Mouse (Mus musculus): Measurements from ENCODE around the gene Plxnb1. TPM values are rescaled to one million over a fixed set of nuclear protein-coding genes. Genes with fewer than 3 reads are reported as not detected.

Plxnb1 gene
- polyA plus RNA-seq, 1 experiment from 2014 or later, result 15.8 TPM

- no peak for ATAC-seq (ENCODE audit: insufficient number of reproducible peaks, insufficient read depth, low FRiP score, low read depth)
- 92% methylated on average over 19 of the region's 19 CpGs for WGBS
- Histone ChIP-seq H3K27ac (ENCODE audit: low read length) (peak overlapping the region; percentile 67; the same call in 1 of the 2 replicates), H3K27me3 (ENCODE audit: control insufficient read depth, insufficient read depth, low read length) (no peaks in the 10 kb centered on the region), H3K4me1 (ENCODE audit: control insufficient read depth, insufficient read depth, low read length) (peaks cover 10% of the 10 kb centered on the region; the same call in 1 of the 2 replicates), H3K4me3 (ENCODE audit: low read depth, low read length) (0 out of 2 replicates have a peak overlapping the region, but pooled peaks have one; percentile 26), H3K36me3 (ENCODE audit: control insufficient read depth, insufficient read depth, low read length) (peaks cover 32% of the 10 kb centered on the region), H3K9ac (replicated peaks; ENCODE audit: low read depth, low read length) (no peak overlapping the region), H3K4me2 (replicated peaks; ENCODE audit: low read depth, low read length) (no peak overlapping the region), H3K9me3 (ENCODE audit: control insufficient read depth, low read depth, low read length) (no peaks in the 10 kb centered on the region)
These were observed 37.0 kb upstream of the Plxnb1 start for GRCm38 (mm10) chr9:109058006-109058765.

- H3K36me3 ChIP-seq (ENCODE audit: control insufficient read depth, insufficient read depth, low read length), result peaks cover 40% of the 10 kb centered on the region
- peak within 1 kb of the TSS; percentile 26 for H3K4me3 ChIP-seq (ENCODE audit: low read depth, low read length)
- ATAC-seq (ENCODE audit: insufficient number of reproducible peaks, insufficient read depth, low FRiP score, low read depth), result peak; percentile 86
- peak within 1 kb of the TSS; percentile 33 for H3K9ac ChIP-seq (replicated peaks; ENCODE audit: low read depth, low read length)
- H3K27ac ChIP-seq (ENCODE audit: low read length), result peak within 1 kb of the TSS; percentile 81
- H3K27me3 ChIP-seq (ENCODE audit: control insufficient read depth, insufficient read depth, low read length), result no peaks in the 10 kb centered on the region
- peaks cover 10% of the 10 kb centered on the region; the same call in 1 of the 2 replicates for H3K4me1 ChIP-seq (ENCODE audit: control insufficient read depth, insufficient read depth, low read length)
- H3K4me2 ChIP-seq (replicated peaks; ENCODE audit: low read depth, low read length), result peak within 1 kb of the TSS; percentile 58
- H3K9me3 ChIP-seq (ENCODE audit: control insufficient read depth, low read depth, low read length), result no peaks in the 10 kb centered on the region
- WGBS, result 18% methylated on average over 15 of the region's 15 CpGs
These were observed 35.9 kb upstream of the Plxnb1 start, which contains the start of gene Trex1 for GRCm38 (mm10) chr9:109059136-109059903. Gene Trex1 (minus strand): TSS chr9:109059734.

GRCm38 (mm10) chr9:109060184-109060897 is 34.8 kb upstream of the Plxnb1 start:
- WGBS, result 89% methylated on average over 16 of the region's 16 CpGs
- H3K9ac ChIP-seq (replicated peaks; ENCODE audit: low read depth, low read length), result no peak overlapping the region; the same call in 1 of the 2 replicates
- H3K27me3 ChIP-seq (ENCODE audit: control insufficient read depth, insufficient read depth, low read length), result no peaks in the 10 kb centered on the region
- peaks cover 48% of the 10 kb centered on the region for H3K36me3 ChIP-seq (ENCODE audit: control insufficient read depth, insufficient read depth, low read length)
- H3K27ac ChIP-seq (ENCODE audit: low read length), result no peak overlapping the region; the same call in 1 of the 2 replicates
- no peak overlapping the region for H3K4me2 ChIP-seq (replicated peaks; ENCODE audit: low read depth, low read length)
- no peak overlapping the region for H3K4me3 ChIP-seq (ENCODE audit: low read depth, low read length)
- H3K9me3 ChIP-seq (ENCODE audit: control insufficient read depth, low read depth, low read length), result no peaks in the 10 kb centered on the region
- peaks cover 6% of the 10 kb centered on the region; the same call in 1 of the 2 replicates for H3K4me1 ChIP-seq (ENCODE audit: control insufficient read depth, insufficient read depth, low read length)
- no peak for ATAC-seq (ENCODE audit: insufficient number of reproducible peaks, insufficient read depth, low FRiP score, low read depth)

GRCm38 (mm10) chr9:109060898-109061295 is 34.3 kb upstream of the Plxnb1 start:
- Histone ChIP-seq H3K4me1 (ENCODE audit: control insufficient read depth, insufficient read depth, low read length) (peaks cover 3% of the 10 kb centered on the region; the same call in 1 of the 2 replicates), H3K9ac (replicated peaks; ENCODE audit: low read depth, low read length) (no peak overlapping the region), H3K4me2 (replicated peaks; ENCODE audit: low read depth, low read length) (no peak overlapping the region), H3K9me3 (ENCODE audit: control insufficient read depth, low read depth, low read length) (no peaks in the 10 kb centered on the region), H3K36me3 (ENCODE audit: control insufficient read depth, insufficient read depth, low read length) (peaks cover 54% of the 10 kb centered on the region), H3K4me3 (ENCODE audit: low read depth, low read length) (no peak overlapping the region), H3K27me3 (ENCODE audit: control insufficient read depth, insufficient read depth, low read length) (no peaks in the 10 kb centered on the region), H3K27ac (ENCODE audit: low read length) (no peak overlapping the region)
- ATAC-seq (ENCODE audit: insufficient number of reproducible peaks, insufficient read depth, low FRiP score, low read depth), result no peak
- WGBS, result 89% methylated on average over 5 of the region's 5 CpGs

GRCm38 (mm10) chr9:109068095-109068735 is 27.0 kb upstream of the Plxnb1 start:
- H3K27me3 ChIP-seq (ENCODE audit: control insufficient read depth, insufficient read depth, low read length), result no peaks in the 10 kb centered on the region
- no peak overlapping the region for H3K4me2 ChIP-seq (replicated peaks; ENCODE audit: low read depth, low read length)
- H3K9me3 ChIP-seq (ENCODE audit: control insufficient read depth, low read depth, low read length), result no peaks in the 10 kb centered on the region
- 98% methylated on average over 3 of the region's 3 CpGs for WGBS
- no peak overlapping the region for H3K9ac ChIP-seq (replicated peaks; ENCODE audit: low read depth, low read length)
- no peak overlapping the region for H3K4me3 ChIP-seq (ENCODE audit: low read depth, low read length)
- peaks cover 73% of the 10 kb centered on the region for H3K36me3 ChIP-seq (ENCODE audit: control insufficient read depth, insufficient read depth, low read length)
- peaks cover 9% of the 10 kb centered on the region for H3K4me1 ChIP-seq (ENCODE audit: control insufficient read depth, insufficient read depth, low read length)
- no peak overlapping the region for H3K27ac ChIP-seq (ENCODE audit: low read length)
- no peak for ATAC-seq (ENCODE audit: insufficient number of reproducible peaks, insufficient read depth, low FRiP score, low read depth)

- H3K27me3 ChIP-seq (ENCODE audit: control insufficient read depth, insufficient read depth, low read length), result no peaks in the 10 kb centered on the region
These were observed 21.3 kb upstream of the Plxnb1 start, which contains the start of gene Atrip for GRCm38 (mm10) chr9:109073661-109074573. Gene Atrip (minus strand): TSS chr9:109074124.

GRCm38 (mm10) chr9:109080516-109080915 is 14.7 kb upstream of the Plxnb1 start:
- ATAC-seq (ENCODE audit: insufficient number of reproducible peaks, insufficient read depth, low FRiP score, low read depth), result no peak
- Histone ChIP-seq H3K9ac (replicated peaks; ENCODE audit: low read depth, low read length) (no peak overlapping the region), H3K36me3 (ENCODE audit: control insufficient read depth, insufficient read depth, low read length) (peaks cover 4% of the 10 kb centered on the region), H3K4me1 (ENCODE audit: control insufficient read depth, insufficient read depth, low read length) (peaks cover 16% of the 10 kb centered on the region; the same call in 1 of the 2 replicates), H3K4me3 (ENCODE audit: low read depth, low read length) (no peak overlapping the region), H3K4me2 (replicated peaks; ENCODE audit: low read depth, low read length) (0 out of 2 replicates have a peak overlapping the region, but pooled peaks have one; percentile 54), H3K27me3 (ENCODE audit: control insufficient read depth, insufficient read depth, low read length) (no peaks in the 10 kb centered on the region), H3K27ac (ENCODE audit: low read length) (no peak overlapping the region), H3K9me3 (ENCODE audit: control insufficient read depth, low read depth, low read length) (no peaks in the 10 kb centered on the region)
- WGBS, result 92% methylated on average over 3 of the region's 3 CpGs

More at GRCm38 (mm10) chr9:109073661-109074573, 21.3 kb upstream of the Plxnb1 start, which contains the start of gene Atrip:
- ATAC-seq (ENCODE audit: insufficient number of reproducible peaks, insufficient read depth, low FRiP score, low read depth), result peak; percentile 97
- Histone ChIP-seq H3K27ac (ENCODE audit: low read length) (peak within 1 kb of the TSS; percentile 53; the same call in 1 of the 2 replicates), H3K4me3 (ENCODE audit: low read depth, low read length) (peak within 1 kb of the TSS; percentile 83), H3K4me2 (replicated peaks; ENCODE audit: low read depth, low read length) (peak within 1 kb of the TSS; percentile 96), H3K9me3 (ENCODE audit: control insufficient read depth, low read depth, low read length) (no peaks in the 10 kb centered on the region), H3K4me1 (ENCODE audit: control insufficient read depth, insufficient read depth, low read length) (peaks cover 14% of the 10 kb centered on the region), H3K9ac (replicated peaks; ENCODE audit: low read depth, low read length) (peak within 1 kb of the TSS; percentile 79), H3K36me3 (ENCODE audit: control insufficient read depth, insufficient read depth, low read length) (peaks cover 27% of the 10 kb centered on the region)
- under 1% methylated on average over 57 of the region's 57 CpGs for WGBS

Data from stomach, embryonic 14.5 days (tissue).